10 mouse cellular contexts compared by ENCODE assay signal in the genomic region with DNA sequence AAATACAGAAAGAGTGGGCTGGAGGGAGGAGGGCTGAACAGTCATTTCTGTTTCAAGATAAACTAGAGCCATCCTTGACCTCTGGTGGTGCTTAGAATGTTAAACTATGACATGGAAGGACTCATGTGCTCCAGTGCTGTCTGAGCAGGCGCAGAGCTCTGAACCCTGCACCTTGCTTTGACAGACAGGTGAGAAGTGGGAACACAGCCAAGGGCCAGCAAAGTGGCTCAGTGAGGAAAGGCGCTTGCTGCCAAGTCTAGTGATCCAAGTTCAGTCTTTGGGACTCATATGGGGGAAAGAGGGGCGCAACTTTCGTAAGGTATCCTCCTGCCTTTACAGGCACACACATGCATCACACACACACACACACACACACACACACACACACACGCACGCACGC.
"Had no signal": no experiment of that assay in that cellular context is flagged by ENCODE, and none has a peak within 500 bp of the region (broad histone marks: within the 10 kb centered on the region; RNA-seq: fewer than 3 reads in every experiment).

No protein-coding gene starts in this region.

- H3K9ac ChIP-seq: limb, embryonic 12.5 days; limb, embryonic 15.5 days; liver, embryonic 14.5 days; lung, embryonic 15.5 days; midbrain, embryonic 12.5 days; midbrain, embryonic 15.5 days; neural tube, embryonic 12.5 days; neural tube, embryonic 15.5 days had no signal

- H3K27ac ChIP-seq: limb, embryonic 12.5 days; limb, embryonic 15.5 days; liver, embryonic 14.5 days; midbrain, embryonic 12.5 days; midbrain, embryonic 15.5 days; neural tube, embryonic 12.5 days; neural tube, embryonic 15.5 days; stomach, postnatal 0 days had no signal

- H3K4me1 ChIP-seq: limb, embryonic 12.5 days; midbrain, embryonic 15.5 days; neural tube, embryonic 12.5 days; neural tube, embryonic 15.5 days had no signal

- H3K27me3 ChIP-seq: limb, embryonic 12.5 days; limb, embryonic 15.5 days; lung, embryonic 15.5 days; midbrain, embryonic 12.5 days; midbrain, embryonic 15.5 days; neural tube, embryonic 12.5 days; neural tube, embryonic 15.5 days had no signal

- ATAC-seq: intestine, postnatal 0 days; midbrain, embryonic 15.5 days had no signal

- H3K4me2 ChIP-seq: limb, embryonic 12.5 days; limb, embryonic 15.5 days; lung, embryonic 15.5 days; midbrain, embryonic 12.5 days; midbrain, embryonic 15.5 days; neural tube, embryonic 12.5 days; neural tube, embryonic 15.5 days had no signal

- H3K4me3 ChIP-seq: limb, embryonic 12.5 days; limb, embryonic 15.5 days; lung, embryonic 15.5 days; midbrain, embryonic 12.5 days; midbrain, embryonic 15.5 days; neural tube, embryonic 12.5 days; neural tube, embryonic 15.5 days had no signal

- H3K9me3 ChIP-seq: limb, embryonic 12.5 days; limb, embryonic 15.5 days; lung, embryonic 15.5 days; midbrain, embryonic 12.5 days; midbrain, embryonic 15.5 days; neural tube, embryonic 12.5 days; neural tube, embryonic 15.5 days had no signal

- H3K36me3 ChIP-seq: limb, embryonic 12.5 days; limb, embryonic 15.5 days; lung, embryonic 15.5 days; midbrain, embryonic 12.5 days; midbrain, embryonic 15.5 days; neural tube, embryonic 12.5 days; neural tube, embryonic 15.5 days had no signal
